Mouse (Mus musculus) ES-Bruce4 (cell line): ENCODE results near the gene Fbxo40.

Experiments
- CTCF ChIP-seq: IDR thresholded peaks from one replicate; pipeline ENCODE4 v1.8.1; 2011; ENCODE audit warnings: low read depth, low read length
- EP300 ChIP-seq: IDR thresholded peaks from 2 replicates; pipeline ENCODE4 v1.6.1; 2011; ENCODE audit warnings: low read depth, low read length; ENCODE audit not compliant: insufficient read depth

GRCm38 (mm10) chr16:36931976-36932375 is 58.3 kb downstream of the Fbxo40 start:
- TF ChIP-seq CTCF (no peak), EP300 (no peak)
